Mouse (Mus musculus): ENCODE results near the gene Galnt14.

DNA sequence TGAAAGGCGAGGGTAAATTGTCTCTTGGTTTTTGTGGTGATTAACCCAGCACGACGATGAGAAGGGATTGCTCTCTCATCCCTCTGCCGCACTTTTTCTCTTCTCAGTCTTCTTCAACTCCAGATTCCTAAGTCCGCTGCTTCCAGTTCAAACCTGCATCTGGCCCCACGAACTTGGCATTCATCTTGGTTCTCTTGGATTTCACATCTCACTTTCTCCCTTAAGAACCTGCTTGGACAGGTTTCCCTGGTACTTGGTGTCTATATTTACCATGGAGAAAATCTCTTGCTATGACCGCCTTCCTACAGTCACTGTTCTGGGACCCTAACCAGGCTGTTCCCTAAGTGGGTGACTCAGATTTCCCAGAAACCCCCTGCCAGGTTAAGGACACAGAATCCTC lies 188.1 kb downstream of the Galnt14 start:
- TF ChIP-seq POLR2A (IDR thresholded peaks at IDR 0.05; ENCODE audit: borderline replicate concordance, control insufficient read depth, low read depth, low read length) (no peak), CTCF (IDR thresholded peaks at IDR 0.05; ENCODE audit: control insufficient read depth, insufficient read depth, low read length) (no peak)
